Mouse (Mus musculus) urinary bladder, adult 18-20 months (tissue): ENCODE data around the gene Ccnb2.
"Not testable (repeated sequence)": the region's sequence is repeated elsewhere in the genome, so short reads cannot be mapped to it uniquely, and the experiment has no call there.

Experiments used
- DNase-seq, 2 experiments: peaks; one replicate each; pipeline ENCODE4 v3.0.0; 2022; ENCODE audit warnings: low spot score in 2 of 2, mixed read lengths in 2 of 2

Gene Ccnb2

GRCm38 (mm10) chr9:70421257-70422056 is at the start of gene Ccnb2:
Gene Ccnb2, minus strand, starts transcription at chr9:70421547.
- peak; percentile 60 to 66 for DNase-seq

- DNase-seq: not testable (repeated sequence)
Measured at GRCm38 (mm10) chr9:70463091-70463490, 41.7 kb upstream of the Ccnb2 start.

GRCm38 (mm10) chr9:70452371-70452770 is 31.0 kb upstream of the Ccnb2 start:
- DNase-seq: no peak

- no peak for DNase-seq
Measured at GRCm38 (mm10) chr9:70449072-70449471, 27.7 kb upstream of the Ccnb2 start.

GRCm38 (mm10) chr9:70439959-70440358 is 18.6 kb upstream of the Ccnb2 start:
- DNase-seq: no peak

GRCm38 (mm10) chr9:70422661-70423060 is 1.3 kb upstream of the Ccnb2 start:
- no peak for DNase-seq

- no peak for DNase-seq
Measured at GRCm38 (mm10) chr9:70416412-70416811, 4.9 kb downstream of the Ccnb2 start.

- DNase-seq: no peak
Measured at GRCm38 (mm10) chr9:70413038-70413437, 8.3 kb downstream of the Ccnb2 start.

GRCm38 (mm10) chr9:70410668-70411067 is 10.7 kb downstream of the Ccnb2 start:
- DNase-seq: no peak

- DNase-seq: no peak
Measured at GRCm38 (mm10) chr9:70409743-70410142, 11.6 kb downstream of the Ccnb2 start.

- DNase-seq: no peak
Measured at GRCm38 (mm10) chr9:70408791-70409190, 12.6 kb downstream of the Ccnb2 start.

- no peak for DNase-seq
Measured at GRCm38 (mm10) chr9:70406596-70406995, 14.8 kb downstream of the Ccnb2 start.

GRCm38 (mm10) chr9:70401937-70402539 is 19.3 kb downstream of the Ccnb2 start:
- no peak for DNase-seq

- no peak for DNase-seq
Measured at GRCm38 (mm10) chr9:70396083-70396482, 25.3 kb downstream of the Ccnb2 start.

GRCm38 (mm10) chr9:70395617-70396016 is 25.7 kb downstream of the Ccnb2 start:
- no peak for DNase-seq

- no peak for DNase-seq
Measured at GRCm38 (mm10) chr9:70392563-70392907, 28.8 kb downstream of the Ccnb2 start.

GRCm38 (mm10) chr9:70391660-70392562 is 29.4 kb downstream of the Ccnb2 start:
- no peak for DNase-seq

- no peak for DNase-seq
Measured at GRCm38 (mm10) chr9:70391042-70391441, 30.3 kb downstream of the Ccnb2 start.

GRCm38 (mm10) chr9:70389548-70389947 is 31.8 kb downstream of the Ccnb2 start:
- no peak for DNase-seq

GRCm38 (mm10) chr9:70387410-70388119 is 33.8 kb downstream of the Ccnb2 start:
- no peak for DNase-seq

GRCm38 (mm10) chr9:70384958-70385728 is 36.2 kb downstream of the Ccnb2 start:
- no peak for DNase-seq
